Mouse (Mus musculus) CH12.LX (cell line): ENCODE data around the gene Zfp74. TPM values are rescaled to one million over a fixed set of nuclear protein-coding genes. Genes with fewer than 3 reads are reported as not detected.
A peak's percentile ranks its signal among the peaks of the same experiment; 100 is the strongest.

Experiments
- DNase-seq: peaks from one replicate; pipeline ENCODE4 v3.0.0-alpha.2; 2013; ENCODE audit errors: extremely low read depth
- H3K27ac ChIP-seq: 2 replicates; pipeline ENCODE4 v1.5.1; 2012; ENCODE audit warnings: low read depth, mild to moderate bottlenecking, control low read depth, moderate library complexity; ENCODE audit not compliant: insufficient read depth
- H3K27me3 ChIP-seq: replicated peaks from 2 replicates; pipeline ENCODE3; 2012; ENCODE audit warnings: inconsistent platforms
- H3K36me3 ChIP-seq, 2 experiments: replicated peaks in 1 of 2; 2 replicates each; pipeline versions ENCODE3 to v1.6.1; 2012; ENCODE audit warnings: inconsistent platforms in 1 of 2, low read length in 1 of 2, mild to moderate bottlenecking in 1 of 2, mixed read lengths in 1 of 2, moderate library complexity in 1 of 2; ENCODE audit not compliant: control insufficient read depth in 1 of 2, insufficient read depth in 1 of 2
- H3K4me1 ChIP-seq, 2 experiments: 2 replicates each; pipeline ENCODE4 v1.6.1; 2012; ENCODE audit warnings: inconsistent platforms in 1 of 2, moderate library complexity in 1 of 2; ENCODE audit not compliant: insufficient read depth in 2 of 2, control insufficient read depth in 1 of 2
- H3K4me2 ChIP-seq: 2 replicates; pipeline ENCODE4 v1.6.1; 2012; ENCODE audit warnings: low read depth, mild to moderate bottlenecking, control low read depth; ENCODE audit not compliant: poor library complexity, insufficient read depth, severe bottlenecking
- H3K4me3 ChIP-seq, 3 experiments: fragments of 150-350 bp in 1 of 3; sonication (generic) in 1 of 3; replicated peaks in 1 of 3; 2 replicates each; pipeline versions ENCODE3 to v1.5.1; 2011 to 2012; ENCODE audit warnings: low read depth in 2 of 3, low read length in 2 of 3, mild to moderate bottlenecking in 2 of 3, moderate library complexity in 2 of 3, control low read depth in 1 of 3, improper control_type of control experiment in 1 of 3, inconsistent platforms in 1 of 3, mixed read lengths in 1 of 3; ENCODE audit not compliant: poor library complexity in 1 of 3
- H3K79me2 ChIP-seq: replicated peaks from 2 replicates; pipeline ENCODE4 v1.6.1; 2012; ENCODE audit warnings: mild to moderate bottlenecking, moderate library complexity; ENCODE audit not compliant: control insufficient read depth, poor library complexity, insufficient read depth, severe bottlenecking; ENCODE audit errors: extremely low read depth
- H3K9ac ChIP-seq: 2 replicates; pipeline ENCODE4 v1.6.1; 2012; ENCODE audit warnings: low read depth, mild to moderate bottlenecking, control low read depth, moderate library complexity; ENCODE audit not compliant: insufficient read depth
- H3K9me3 ChIP-seq: replicated peaks from 2 replicates; pipeline ENCODE3; 2012; ENCODE audit warnings: low read length, inconsistent platforms, mixed read lengths
- BHLHE40 ChIP-seq: IDR thresholded peaks from 2 replicates; pipeline ENCODE4 v1.6.1; 2011; ENCODE audit warnings: mild to moderate bottlenecking, low read depth, low read length, improper control_type of control experiment
- CHD1 ChIP-seq: IDR thresholded peaks from 2 replicates; pipeline ENCODE4 v1.6.1; 2012; ENCODE audit warnings: low read depth, low read length, improper control_type of control experiment, inconsistent platforms
- ELF1 ChIP-seq: IDR thresholded peaks from 2 replicates; pipeline ENCODE4 v1.6.1; 2014; ENCODE audit warnings: low read depth, mild to moderate bottlenecking, inconsistent platforms, low read length, improper control_type of control experiment
- EP300 ChIP-seq: IDR thresholded peaks from 2 replicates; pipeline ENCODE4 v1.6.1; 2011; ENCODE audit warnings: low read length, improper control_type of control experiment
- HCFC1 ChIP-seq: IDR thresholded peaks from 2 replicates; pipeline ENCODE4 v1.6.1; 2012; ENCODE audit warnings: low read depth, mild to moderate bottlenecking, inconsistent platforms, low read length, improper control_type of control experiment
- IRF4 ChIP-seq: IDR thresholded peaks from 2 replicates; pipeline ENCODE4 v1.6.1; 2014; ENCODE audit warnings: low read depth, mild to moderate bottlenecking, inconsistent platforms, low read length, improper control_type of control experiment
- JUN ChIP-seq: IDR thresholded peaks from 2 replicates; pipeline ENCODE4 v1.6.1; 2011; ENCODE audit warnings: low read depth, mild to moderate bottlenecking, low read length, improper control_type of control experiment, moderate library complexity; ENCODE audit not compliant: insufficient read depth
- JUND ChIP-seq: conservative IDR thresholded peaks from 2 replicates; pipeline ENCODE4 v1.6.1; 2011; ENCODE audit warnings: low read depth, low read length, improper control_type of control experiment
- MAFK ChIP-seq: IDR thresholded peaks from 2 replicates; pipeline ENCODE4 v1.6.1; 2011; ENCODE audit warnings: low read length, improper control_type of control experiment; ENCODE audit not compliant: insufficient replicate concordance
- MEF2A ChIP-seq: IDR thresholded peaks from 2 replicates; pipeline ENCODE4 v1.6.1; 2014; ENCODE audit warnings: low read depth, mild to moderate bottlenecking, inconsistent platforms, low read length, improper control_type of control experiment, borderline replicate concordance
- MXI1 ChIP-seq: IDR thresholded peaks from 2 replicates; pipeline ENCODE4 v1.6.1; 2011; ENCODE audit warnings: mild to moderate bottlenecking, low read depth, low read length, improper control_type of control experiment
- MYC ChIP-seq: IDR thresholded peaks from 2 replicates; pipeline ENCODE4 v1.6.1; 2011; ENCODE audit warnings: low read depth, mild to moderate bottlenecking, improper control_type of control experiment, low read length
- PAX5 ChIP-seq: IDR thresholded peaks from 2 replicates; pipeline ENCODE4 v1.6.1; 2012; ENCODE audit warnings: low read length, inconsistent platforms, mixed read lengths
- SIN3A ChIP-seq: IDR thresholded peaks from 2 replicates; pipeline ENCODE4 v1.6.1; 2012; ENCODE audit warnings: low read length, improper control_type of control experiment, inconsistent platforms
- SMC3 ChIP-seq: IDR thresholded peaks from 2 replicates; pipeline ENCODE4 v1.6.1; 2011; ENCODE audit warnings: low read depth, low read length, improper control_type of control experiment
- TCF12 ChIP-seq: IDR thresholded peaks from 2 replicates; pipeline ENCODE4 v1.6.1; 2014; ENCODE audit warnings: low read depth, mild to moderate bottlenecking, inconsistent platforms, low read length, improper control_type of control experiment
- ZC3H11A ChIP-seq: IDR thresholded peaks from 2 replicates; pipeline ENCODE4 v1.6.1; 2012; ENCODE audit warnings: low read depth, mild to moderate bottlenecking, inconsistent platforms, low read length, improper control_type of control experiment
- ZMIZ1 ChIP-seq: IDR thresholded peaks from 2 replicates; pipeline ENCODE4 v1.6.1; 2012; ENCODE audit warnings: low read depth, mild to moderate bottlenecking, inconsistent platforms, low read length, improper control_type of control experiment
- ZNF384 ChIP-seq: IDR thresholded peaks from 2 replicates; pipeline ENCODE4 v1.6.1; 2012; ENCODE audit warnings: low read depth, low read length, improper control_type of control experiment, inconsistent platforms
- dilution Hi-C: fragments of 300-500 bp; cut with MboI; formaldehyde crosslinking; loops from 2 replicates; pipeline ENCODE4 v1.14.3; 2020; ENCODE audit warnings: low sequenced_read_pairs; ENCODE audit not compliant: extremely low pct_unique_long_range_greater_than_20kb, extremely low pct_ligation_motif_present
- in situ Hi-C: fragments of 300-500 bp; cut with MboI; formaldehyde crosslinking; loops from 3 replicates; pipeline ENCODE4 v1.14.3; 2019; ENCODE audit warnings: low sequenced_read_pairs, low pct_ligation_motif_present, low pct_unique_long_range_greater_than_20kb, mixed read lengths
- polyA plus RNA-seq: library from polyadenylated mRNA; unstranded; fragments of >175 nt; gene quantifications from 2 replicates; pipeline ENCODE4 v1.2.1, GENCODE M21; 2012; ENCODE audit warnings: low read depth; ENCODE audit not compliant: insufficient read length
- total RNA-seq, 2 experiments: library from RNA; depleted of rRNA; stranded (reverse); fragments of 300-350 nt in 1 of 2; fragments of >200 nt in 1 of 2; gene quantifications; 2 replicates each; pipeline ENCODE4 v1.2.3; 2012 to 2014

The Zfp74 gene
- total and polyA plus RNA-seq, 3 experiments: 3.8 to 6.7 (median 4.7) TPM

- peaks cover 22 to 56% of the 10 kb centered on the region in 2 experiments for H3K36me3 ChIP-seq
- no peak for DNase-seq
- in situ Hi-C loops: no loop called here
- no peak overlapping the region for H3K4me2 ChIP-seq
- no peaks in the 10 kb centered on the region for H3K9me3 ChIP-seq
- H3K4me3 ChIP-seq: no peak overlapping the region
- no peak overlapping the region for H3K27ac ChIP-seq
- no peak overlapping the region for H3K9ac ChIP-seq
- H3K4me1 ChIP-seq: peaks cover 15 to 29% of the 10 kb centered on the region in 2 experiments
- no peaks in the 10 kb centered on the region for H3K79me2 ChIP-seq
- dilution Hi-C loops: no loop called here
- no peaks in the 10 kb centered on the region for H3K27me3 ChIP-seq
- TF ChIP-seq JUND: no peak
- no peak for TF ChIP-seq ELF1
- TF ChIP-seq HCFC1: no peak
- TF ChIP-seq ZC3H11A: no peak
- no peak for TF ChIP-seq BHLHE40
- no peak for TF ChIP-seq ZMIZ1
- no peak for TF ChIP-seq PAX5
- no peak for TF ChIP-seq SMC3
- TF ChIP-seq MXI1: no peak
- no peak for TF ChIP-seq IRF4
- no peak for TF ChIP-seq ZNF384
- no peak for TF ChIP-seq CHD1
- TF ChIP-seq JUN: no peak
- no peak for TF ChIP-seq TCF12
- no peak for TF ChIP-seq MEF2A
- TF ChIP-seq MYC: no peak
- TF ChIP-seq, all 38 proteins: peak for 0
These were observed 12.9 kb downstream of the Zfp74 start for GRCm38 (mm10) chr7:29941027-29941426.

- Histone ChIP-seq H3K79me2 (no peaks in the 10 kb centered on the region), H3K4me1 (peaks cover 15 to 29% of the 10 kb centered on the region in 2 experiments), H3K27ac (no peak overlapping the region), H3K9me3 (no peaks in the 10 kb centered on the region), H3K4me2 (peak overlapping the region; percentile 10; the same call in 1 of the 2 replicates), H3K36me3 (peaks cover 37 to 71% of the 10 kb centered on the region in 2 experiments), H3K27me3 (no peaks in the 10 kb centered on the region), H3K9ac (peak overlapping the region; percentile 33; the same call in 1 of the 2 replicates), H3K4me3 (no peak overlapping the region)
- in situ Hi-C loops (no loop called here), dilution Hi-C loops (no loop called here)
- peak; percentile 46 for DNase-seq
- 0 out of 2 replicates have a peak, but pooled peaks have one; percentile 25 for TF ChIP-seq MEF2A
- peak; percentile 63 for TF ChIP-seq EP300
- TF ChIP-seq JUN: no peak
- TF ChIP-seq BHLHE40: no peak
- peak; percentile 46; the same call in 1 of the 2 replicates for TF ChIP-seq SIN3A
- TF ChIP-seq MAFK: no peak
- no peak for TF ChIP-seq PAX5
- no peak for TF ChIP-seq MXI1
- 0 out of 2 replicates have a peak, but pooled peaks have one; percentile 39 for TF ChIP-seq TCF12
- TF ChIP-seq IRF4: peak; percentile 36; the same call in 1 of the 2 replicates
- TF ChIP-seq ZMIZ1: no peak
These were observed 15.0 kb downstream of the Zfp74 start for GRCm38 (mm10) chr7:29938856-29939255.
